23 mouse cellular contexts compared by ENCODE assay signal in genomic region chr6:102900407-102901110, GRCm38 (mm10).
DNase-seq lines count a peak whose midpoint lies in the region; ATAC-seq and TF ChIP-seq lines count a peak whose summit lies in the region.
"Had no signal": no experiment of that assay in that cellular context is flagged by ENCODE, and none has a peak within 500 bp of the region (broad histone marks: within the 10 kb centered on the region; RNA-seq: fewer than 3 reads in every experiment).

No protein-coding gene starts in this region.

- TF ChIP-seq EP300 in liver, embryonic 14.5 days (IDR thresholded peaks at IDR 0.05; ENCODE audit: low read depth): peak; percentile 87
- TF ChIP-seq EP300 in lung, postnatal 0 days (IDR thresholded peaks at IDR 0.05): no peak

- H3K4me1 ChIP-seq in neural tube, embryonic 11.5 days (ENCODE audit: control insufficient read depth, insufficient read depth, low read length): no peaks in the 10 kb centered on the region
- no peaks in the 10 kb centered on the region for H3K4me1 ChIP-seq in neural tube, embryonic 15.5 days
- H3K4me1 ChIP-seq in liver, embryonic 14.5 days (replicated peaks; ENCODE audit: control insufficient read depth in 2 of 2, insufficient read depth in 2 of 2, low read length in 1 of 2): peaks cover 0 to 2% of the 10 kb centered on the region in 2 experiments; a peak in 1 of 4 replicates
- no peaks in the 10 kb centered on the region for H3K4me1 ChIP-seq in lung, postnatal 0 days (ENCODE audit: insufficient read depth, low read depth, low read length)
- H3K4me1 ChIP-seq in kidney, embryonic 15.5 days: no peaks in the 10 kb centered on the region
- H3K4me1 ChIP-seq: heart, embryonic 13.5 days; hindbrain, embryonic 12.5 days had no signal

- TF ChIP-seq CTCF in liver, embryonic 14.5 days (IDR thresholded peaks at IDR 0.05; ENCODE audit: low read depth): no peak
- no peak for TF ChIP-seq CTCF in lung, postnatal 0 days (IDR thresholded peaks at IDR 0.05)

- H3K36me3 ChIP-seq in neural tube, embryonic 11.5 days (ENCODE audit: control insufficient read depth, insufficient read depth, low read length): no peaks in the 10 kb centered on the region
- H3K36me3 ChIP-seq in neural tube, embryonic 15.5 days: no peaks in the 10 kb centered on the region
- H3K36me3 ChIP-seq in liver, embryonic 14.5 days (replicated peaks; ENCODE audit: control insufficient read depth, insufficient read depth, low read depth): no peaks in the 10 kb centered on the region
- no peaks in the 10 kb centered on the region for H3K36me3 ChIP-seq in lung, postnatal 0 days (ENCODE audit: insufficient read depth, low read length)
- no peaks in the 10 kb centered on the region for H3K36me3 ChIP-seq in kidney, embryonic 15.5 days
- H3K36me3 ChIP-seq: forebrain, embryonic 15.5 days; heart, embryonic 13.5 days; hindbrain, embryonic 12.5 days had no signal

- 0 out of 2 replicates have a peak, but pooled peaks have one; percentile 41 for ATAC-seq in neural tube, embryonic 11.5 days (ENCODE audit: insufficient read depth, low FRiP score, low TSS enrichment)
- ATAC-seq in neural tube, embryonic 15.5 days (ENCODE audit: low FRiP score): no peak
- peak; percentile 89 for ATAC-seq in erythroblast, adult 5-6 weeks (replicated peaks; ENCODE audit: low FRiP score, poor library complexity, severe bottlenecking)
- peak; percentile 100 for ATAC-seq in liver, embryonic 14.5 days (ENCODE audit: insufficient read depth)
- no peak for ATAC-seq in lung, postnatal 0 days
- no peak; the same call in 1 of the 2 replicates for ATAC-seq in kidney, embryonic 15.5 days (replicated peaks; ENCODE audit: low FRiP score)
- ATAC-seq: forebrain, embryonic 15.5 days; midbrain, embryonic 16.5 days had no signal

- H3K27ac ChIP-seq in neural tube, embryonic 11.5 days (ENCODE audit: low read depth, low read length): no peak overlapping the region
- no peak overlapping the region for H3K27ac ChIP-seq in neural tube, embryonic 15.5 days (replicated peaks)
- peak overlapping the region; percentile 18 for H3K27ac ChIP-seq in liver, embryonic 14.5 days
- H3K27ac ChIP-seq in lung, postnatal 0 days (ENCODE audit: low read length): no peak overlapping the region
- no peak overlapping the region for H3K27ac ChIP-seq in kidney, embryonic 15.5 days
- H3K27ac ChIP-seq: forebrain, embryonic 15.5 days; heart, embryonic 13.5 days; hindbrain, embryonic 12.5 days had no signal

- no peak overlapping the region for H3K4me3 ChIP-seq in neural tube, embryonic 11.5 days (ENCODE audit: low read depth, low read length)
- no peak overlapping the region for H3K4me3 ChIP-seq in neural tube, embryonic 15.5 days (replicated peaks)
- no peak overlapping the region for H3K4me3 ChIP-seq in liver, embryonic 14.5 days (ENCODE audit: insufficient read depth in 1 of 2, low read depth in 2 of 2, low read length in 2 of 2)
- H3K4me3 ChIP-seq in lung, postnatal 0 days (ENCODE audit: low read depth, low read length): no peak overlapping the region
- H3K4me3 ChIP-seq in kidney, embryonic 15.5 days (replicated peaks): no peak overlapping the region
- H3K4me3 ChIP-seq: forebrain, embryonic 15.5 days; heart, embryonic 13.5 days; hindbrain, embryonic 12.5 days; myocyte had no signal

- DNase-seq in neural tube, embryonic 11.5 days (ENCODE audit: low spot score): no peak
- peak; percentile 41 to 64 (median 48) for DNase-seq in liver, embryonic 14.5 days (ENCODE audit: low read depth in 3 of 3, low spot score in 3 of 3)
- no peak for DNase-seq in lung, postnatal 10 days
- no peak for DNase-seq in lung, postnatal 0 days (ENCODE audit: low spot score)
- DNase-seq: adrenal gland, adult 8-10 months; cerebellum, adult 8-10 months; cerebellum, postnatal 36 days; gastrocnemius, postnatal 10 days; heart, postnatal 14 days; kidney, adult 9 months; kidney, postnatal 25 days; layer of hippocampus, postnatal 36 days; lung, adult 2 months; lung, postnatal 36 days; thymus, postnatal 14 days had no signal

- no peaks in the 10 kb centered on the region for H3K27me3 ChIP-seq in neural tube, embryonic 11.5 days (ENCODE audit: control insufficient read depth, insufficient read depth, low read length)
- no peaks in the 10 kb centered on the region for H3K27me3 ChIP-seq in neural tube, embryonic 15.5 days (replicated peaks)
- no peaks in the 10 kb centered on the region for H3K27me3 ChIP-seq in liver, embryonic 14.5 days (ENCODE audit: control insufficient read depth, insufficient read depth, low read length)
- H3K27me3 ChIP-seq in lung, postnatal 0 days (replicated peaks; ENCODE audit: insufficient read depth, low read length): no peaks in the 10 kb centered on the region
- H3K27me3 ChIP-seq in kidney, embryonic 15.5 days: no peaks in the 10 kb centered on the region
- H3K27me3 ChIP-seq: heart, embryonic 13.5 days; hindbrain, embryonic 12.5 days had no signal

- H3K4me2 ChIP-seq in neural tube, embryonic 11.5 days (ENCODE audit: low read depth): no peak overlapping the region
- no peak overlapping the region for H3K4me2 ChIP-seq in neural tube, embryonic 15.5 days
- H3K4me2 ChIP-seq in liver, embryonic 14.5 days (ENCODE audit: low read depth): no peak overlapping the region
- H3K4me2 ChIP-seq in lung, postnatal 0 days (replicated peaks; ENCODE audit: low read depth, low read length): no peak overlapping the region
- no peak overlapping the region for H3K4me2 ChIP-seq in kidney, embryonic 15.5 days
- H3K4me2 ChIP-seq: forebrain, embryonic 15.5 days; heart, embryonic 13.5 days; hindbrain, embryonic 12.5 days had no signal

- WGBS in neural tube, embryonic 11.5 days: 67% methylated on average over 1 of the region's 1 CpGs
- 58% methylated on average over 1 of the region's 1 CpGs for WGBS in neural tube, embryonic 15.5 days
- WGBS in liver, embryonic 14.5 days (ENCODE audit: insufficient replicate concordance): 13% methylated on average over 1 of the region's 1 CpGs
- 26% methylated on average over 1 of the region's 1 CpGs for WGBS in lung, postnatal 0 days
- WGBS in kidney, embryonic 15.5 days: 60% methylated on average over 1 of the region's 1 CpGs

- no peak overlapping the region for H3K9ac ChIP-seq in neural tube, embryonic 11.5 days (ENCODE audit: low read length)
- H3K9ac ChIP-seq in neural tube, embryonic 15.5 days (replicated peaks): no peak overlapping the region
- H3K9ac ChIP-seq in liver, embryonic 14.5 days (replicated peaks): no peak overlapping the region
- H3K9ac ChIP-seq in lung, postnatal 0 days (replicated peaks; ENCODE audit: low read depth): no peak overlapping the region
- no peak overlapping the region for H3K9ac ChIP-seq in kidney, embryonic 15.5 days
- H3K9ac ChIP-seq: forebrain, embryonic 15.5 days; heart, embryonic 13.5 days; hindbrain, embryonic 12.5 days had no signal

- H3K9me3 ChIP-seq in neural tube, embryonic 11.5 days (ENCODE audit: control insufficient read depth, low read length): no peaks in the 10 kb centered on the region
- H3K9me3 ChIP-seq in neural tube, embryonic 15.5 days (replicated peaks): no peaks in the 10 kb centered on the region
- no peaks in the 10 kb centered on the region for H3K9me3 ChIP-seq in liver, embryonic 14.5 days (ENCODE audit: control insufficient read depth, low read length)
- H3K9me3 ChIP-seq in lung, postnatal 0 days (ENCODE audit: low read length): no peaks in the 10 kb centered on the region
- H3K9me3 ChIP-seq in kidney, embryonic 15.5 days (replicated peaks): no peaks in the 10 kb centered on the region
- H3K9me3 ChIP-seq: forebrain, embryonic 15.5 days; heart, embryonic 13.5 days; hindbrain, embryonic 12.5 days had no signal

Comparison
In these comparisons a context has a peak if more than half of its experiments do, and no peak if none do; other contexts are left out.
1. ATAC-seq: peak in neural tube, embryonic 11.5 days (single experiment), erythroblast, adult 5-6 weeks (single experiment) and liver, embryonic 14.5 days (single experiment); none in neural tube, embryonic 15.5 days (single experiment), lung, postnatal 0 days (single experiment) and kidney, embryonic 15.5 days (single experiment).
2. DNase-seq: peak in liver, embryonic 14.5 days (3 of 3); none in neural tube, embryonic 11.5 days (single experiment), lung, postnatal 10 days (single experiment) and lung, postnatal 0 days (single experiment).